In genomic region chr7:68279481-68279880, GRCm38 (mm10) we compare ENCODE assay signal across 17 mouse cellular contexts. TPM values are rescaled to one million over a fixed set of nuclear protein-coding genes. Genes with fewer than 3 reads are reported as not detected.
"Had no signal": no experiment of that assay in that cellular context is flagged by ENCODE, and none has a peak within 500 bp of the region (broad histone marks: within the 10 kb centered on the region; RNA-seq: fewer than 3 reads in every experiment).

No protein-coding gene starts in this region.

- ATAC-seq: liver, embryonic 12.5 days had no signal

- H3K9me3 ChIP-seq: kidney, embryonic 15.5 days; liver, embryonic 12.5 days; lung, embryonic 15.5 days; neural tube, embryonic 15.5 days had no signal

- H3K4me3 ChIP-seq: kidney, embryonic 15.5 days; liver, embryonic 12.5 days; lung, embryonic 15.5 days; myocyte; neural tube, embryonic 15.5 days had no signal

- H3K4me2 ChIP-seq: kidney, embryonic 15.5 days; liver, embryonic 12.5 days; lung, embryonic 15.5 days; neural tube, embryonic 15.5 days had no signal

- H3K27ac ChIP-seq: kidney, embryonic 15.5 days; liver, embryonic 12.5 days; lung, embryonic 15.5 days; neural tube, embryonic 15.5 days had no signal

- DNase-seq: kidney, adult 2 months; kidney, postnatal 14 days; left cerebral cortex, postnatal 4 days; lung, postnatal 14 days; midbrain, embryonic 14.5 days; right cerebral cortex, postnatal 25 days had no signal

- H3K9ac ChIP-seq: kidney, embryonic 15.5 days; liver, embryonic 12.5 days; lung, embryonic 15.5 days; neural tube, embryonic 15.5 days had no signal

- H3K36me3 ChIP-seq: kidney, embryonic 15.5 days; liver, embryonic 12.5 days; lung, embryonic 15.5 days; neural tube, embryonic 15.5 days had no signal

RNA-seq across cellular contexts. Expression of gene Pgpep1l, which starts 15.4 kb away (rescaled TPM):
- total RNA-seq: left cerebral cortex, postnatal 4 days; megakaryocyte-erythroid progenitor cell, adult 5-6 weeks had no signal
- polyA plus RNA-seq: large intestine, adult 2 months; liver, embryonic 12.5 days; liver, embryonic 16.5 days; lung, embryonic 15.5 days; midbrain, embryonic 14.5 days; neural tube, embryonic 11.5 days; neural tube, embryonic 15.5 days; small intestine, adult 2 months; stomach, embryonic 14.5 days had no signal
